Mouse (Mus musculus): ENCODE measurements around the gene Gm49325.

GRCm38 (mm10) chr10:77556631-77557030 lies 49.4 kb upstream of the Gm49325 start:
- TF ChIP-seq POLR2A (IDR thresholded peaks at IDR 0.05; ENCODE audit: borderline replicate concordance, extremely low read depth, insufficient read depth, insufficient read length, poor library complexity, severe bottlenecking) (no peak), CTCF (IDR thresholded peaks at IDR 0.05; ENCODE audit: borderline replicate concordance, extremely low read depth, insufficient read depth, insufficient read length) (no peak)

Measured in brain, embryonic 14.5 days (tissue).